Mouse (Mus musculus): Measurements from ENCODE around the gene Cdk4.

- no peak for TF ChIP-seq CTCF (IDR thresholded peaks at IDR 0.05; ENCODE audit: control insufficient read depth, insufficient read depth, low read length)
- TF ChIP-seq POLR2A (IDR thresholded peaks at IDR 0.05; ENCODE audit: borderline replicate concordance, control insufficient read depth, low read depth, low read length), result no peak
Observed at GRCm38 (mm10) chr10:127058708-127059107, 4.6 kb upstream of the Cdk4 start.

Data from bone marrow, adult 2 months (tissue).